Mouse (Mus musculus): ENCODE data around the gene Nr2e1.

DNA sequence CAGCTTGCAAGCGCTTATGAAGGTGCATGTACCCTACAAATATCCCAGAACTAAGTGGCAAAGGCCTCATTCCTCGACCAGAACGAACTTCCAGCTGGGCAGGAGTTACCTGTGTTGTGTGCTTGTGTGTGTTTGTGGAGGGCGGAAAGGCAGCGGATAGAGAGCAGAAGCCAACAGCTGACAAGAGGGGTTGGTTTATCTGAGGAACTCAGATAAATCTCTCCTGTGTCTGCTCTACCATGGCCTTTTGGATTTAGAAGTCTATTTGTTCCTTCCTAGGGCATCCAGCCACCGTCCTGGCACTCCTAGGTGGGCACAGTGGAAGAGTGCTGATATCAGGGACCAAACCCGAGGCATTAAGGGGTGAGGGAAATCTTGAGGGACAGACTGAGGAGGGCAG, 9.8 kb upstream of the Nr2e1 start:
- TF ChIP-seq POLR2A (IDR thresholded peaks at IDR 0.05; ENCODE audit: borderline replicate concordance, extremely low read depth, low read depth, low read length) (no peak), CTCF (IDR thresholded peaks at IDR 0.05; ENCODE audit: insufficient read depth, low read length) (no peak)

All from lung, adult 2 months (tissue).